Mouse (Mus musculus): ENCODE data around the gene Tbcel. TPM values are rescaled to one million over a fixed set of nuclear protein-coding genes. Genes with fewer than 3 reads are reported as not detected.

Gene Tbcel
- polyA plus RNA-seq, 1 experiment from 2014 or later = 10.7 TPM

DNA sequence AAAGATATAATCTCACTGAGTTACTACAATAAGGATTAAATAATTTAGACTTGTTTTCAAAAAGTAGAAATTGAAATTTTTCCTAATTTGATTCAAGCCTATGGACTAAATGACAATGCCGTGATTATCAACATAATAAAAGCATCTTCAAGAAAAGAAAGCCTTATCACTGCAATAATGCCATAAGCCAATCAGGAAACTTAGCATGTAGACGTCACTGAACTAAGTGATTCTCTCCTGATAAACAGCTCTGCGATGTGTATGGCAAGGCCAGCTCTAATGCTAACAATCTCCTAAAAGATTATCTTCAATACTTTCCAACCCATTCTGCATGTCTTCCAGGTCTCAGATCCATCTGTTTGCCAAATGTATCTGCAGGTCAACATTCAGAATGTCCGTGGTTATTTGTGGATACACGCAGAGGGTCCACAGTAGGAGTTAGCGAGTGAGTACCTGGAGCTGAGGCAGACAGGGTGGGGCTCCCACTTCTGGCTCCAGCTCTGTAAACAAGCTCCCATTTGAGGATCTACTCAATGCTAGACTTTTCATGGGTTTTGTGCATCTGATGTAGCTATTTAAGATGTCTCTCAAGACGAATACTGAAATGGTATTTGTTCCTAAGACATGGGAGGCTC lies 44.9 kb downstream of the Tbcel start:
- H3K36me3 ChIP-seq = peaks cover 18% of the 10 kb centered on the region
- H3K27me3 ChIP-seq (replicated peaks) = no peaks in the 10 kb centered on the region
- 39% methylated on average over 7 of the region's 7 CpGs for WGBS (ENCODE audit: insufficient replicate concordance)
- ATAC-seq = peak; percentile 44
- peak overlapping the region; percentile 67 for H3K9ac ChIP-seq
- H3K27ac ChIP-seq = peak overlapping the region; percentile 93
- no peaks in the 10 kb centered on the region for H3K9me3 ChIP-seq (replicated peaks)
- peak overlapping the region; percentile 42 for H3K4me3 ChIP-seq
- peak overlapping the region; percentile 61 for H3K4me2 ChIP-seq
- H3K4me1 ChIP-seq = peaks cover 86% of the 10 kb centered on the region

DNA sequence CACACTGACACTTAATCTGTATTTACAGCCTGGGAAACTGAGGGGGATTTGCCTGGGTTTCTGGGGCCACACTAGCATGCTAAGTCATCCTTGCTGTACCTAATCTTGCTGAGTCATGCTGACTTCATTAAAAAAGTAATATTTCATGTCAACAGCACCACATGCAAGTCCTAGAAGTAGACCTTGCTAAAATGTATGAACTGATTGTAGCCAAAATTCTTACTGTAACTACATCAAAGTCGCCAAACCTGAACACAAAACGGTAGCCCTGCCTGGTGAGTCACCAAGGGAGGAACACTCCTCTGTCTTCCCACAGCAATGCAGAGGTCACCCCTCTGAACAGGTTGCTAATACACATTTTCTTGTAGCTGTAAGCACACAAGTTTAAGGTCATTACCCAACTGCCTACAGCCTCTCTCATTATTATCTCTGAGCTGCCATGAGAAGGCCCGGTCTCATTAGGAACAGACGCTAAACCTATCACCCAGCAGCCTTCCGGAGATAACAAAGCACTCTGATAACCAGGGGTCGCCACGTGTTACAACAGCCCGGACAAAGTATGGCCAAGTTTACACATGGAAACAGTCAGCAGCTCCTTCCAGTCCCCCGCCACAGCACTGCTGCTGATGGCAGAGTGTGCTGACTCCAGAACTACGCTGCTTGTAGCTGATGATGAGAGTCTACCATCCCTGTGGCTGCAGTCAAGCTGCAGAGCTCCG lies 46.1 kb downstream of the Tbcel start:
- Histone ChIP-seq H3K4me1 (peaks cover 86% of the 10 kb centered on the region), H3K4me3 (peak overlapping the region; percentile 60), H3K27ac (peak overlapping the region; percentile 98), H3K36me3 (peaks cover 22% of the 10 kb centered on the region), H3K27me3 (replicated peaks) (no peaks in the 10 kb centered on the region), H3K4me2 (peak overlapping the region; percentile 86), H3K9me3 (replicated peaks) (no peaks in the 10 kb centered on the region), H3K9ac (peak overlapping the region; percentile 78)
- ATAC-seq = peak; percentile 82
- WGBS (ENCODE audit: insufficient replicate concordance) = 7% methylated on average over 11 of the region's 11 CpGs

DNA sequence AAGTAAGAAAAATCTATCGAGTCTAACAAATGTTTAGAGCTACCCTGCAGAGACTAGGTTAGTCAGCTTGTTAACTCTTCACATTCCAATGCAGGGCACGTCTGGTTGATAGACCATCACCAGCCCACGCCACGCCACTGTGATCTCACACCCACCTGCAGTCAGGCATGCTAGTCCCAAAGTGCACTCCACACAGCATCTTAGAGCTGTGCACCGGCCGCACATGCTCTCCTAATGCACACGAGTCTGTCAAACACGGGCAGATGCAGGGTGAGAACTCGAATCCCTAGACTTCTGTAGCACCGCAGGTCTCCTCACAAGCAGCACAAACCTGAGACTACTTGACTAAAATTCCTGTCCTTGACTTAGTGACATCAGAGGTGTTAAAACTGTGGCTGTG lies 47.3 kb downstream of the Tbcel start:
- H3K4me3 ChIP-seq = peak overlapping the region; percentile 60
- H3K36me3 ChIP-seq = peaks cover 28% of the 10 kb centered on the region
- H3K27ac ChIP-seq = peak overlapping the region; percentile 98
- H3K27me3 ChIP-seq (replicated peaks) = no peaks in the 10 kb centered on the region
- peak overlapping the region; percentile 78 for H3K9ac ChIP-seq
- ATAC-seq = no peak
- no peaks in the 10 kb centered on the region for H3K9me3 ChIP-seq (replicated peaks)
- 74% methylated on average over 10 of the region's 10 CpGs for WGBS (ENCODE audit: insufficient replicate concordance)
- H3K4me1 ChIP-seq = peaks cover 78% of the 10 kb centered on the region
- H3K4me2 ChIP-seq = peak overlapping the region; percentile 86

DNA sequence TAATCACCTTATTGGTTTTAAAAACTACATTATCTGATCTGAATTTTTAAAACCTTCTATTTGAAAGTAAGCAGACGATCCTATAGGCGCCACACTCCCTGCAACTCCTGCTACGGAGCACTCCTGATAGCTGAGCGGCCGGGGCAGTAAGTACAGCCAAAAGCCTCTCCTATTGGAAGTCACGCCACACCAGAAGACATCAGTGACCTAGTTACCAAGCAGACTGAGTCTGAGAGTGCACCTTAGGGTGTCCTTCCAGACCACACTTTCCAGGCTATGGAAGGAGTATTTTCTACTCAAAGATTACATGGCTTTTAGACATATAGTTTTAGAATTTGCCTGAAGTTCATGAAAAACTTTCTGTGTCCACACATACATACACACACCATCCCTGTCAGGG lies 47.9 kb downstream of the Tbcel start:
- no peak for ATAC-seq
- Histone ChIP-seq H3K27me3 (replicated peaks) (no peaks in the 10 kb centered on the region), H3K9ac (peak overlapping the region; percentile 78), H3K27ac (peak overlapping the region; percentile 98), H3K4me3 (peak overlapping the region; percentile 60), H3K9me3 (replicated peaks) (no peaks in the 10 kb centered on the region), H3K36me3 (peaks cover 32% of the 10 kb centered on the region), H3K4me1 (peaks cover 80% of the 10 kb centered on the region), H3K4me2 (peak overlapping the region; percentile 86)
- 77% methylated on average over 6 of the region's 6 CpGs for WGBS (ENCODE audit: insufficient replicate concordance)

DNA sequence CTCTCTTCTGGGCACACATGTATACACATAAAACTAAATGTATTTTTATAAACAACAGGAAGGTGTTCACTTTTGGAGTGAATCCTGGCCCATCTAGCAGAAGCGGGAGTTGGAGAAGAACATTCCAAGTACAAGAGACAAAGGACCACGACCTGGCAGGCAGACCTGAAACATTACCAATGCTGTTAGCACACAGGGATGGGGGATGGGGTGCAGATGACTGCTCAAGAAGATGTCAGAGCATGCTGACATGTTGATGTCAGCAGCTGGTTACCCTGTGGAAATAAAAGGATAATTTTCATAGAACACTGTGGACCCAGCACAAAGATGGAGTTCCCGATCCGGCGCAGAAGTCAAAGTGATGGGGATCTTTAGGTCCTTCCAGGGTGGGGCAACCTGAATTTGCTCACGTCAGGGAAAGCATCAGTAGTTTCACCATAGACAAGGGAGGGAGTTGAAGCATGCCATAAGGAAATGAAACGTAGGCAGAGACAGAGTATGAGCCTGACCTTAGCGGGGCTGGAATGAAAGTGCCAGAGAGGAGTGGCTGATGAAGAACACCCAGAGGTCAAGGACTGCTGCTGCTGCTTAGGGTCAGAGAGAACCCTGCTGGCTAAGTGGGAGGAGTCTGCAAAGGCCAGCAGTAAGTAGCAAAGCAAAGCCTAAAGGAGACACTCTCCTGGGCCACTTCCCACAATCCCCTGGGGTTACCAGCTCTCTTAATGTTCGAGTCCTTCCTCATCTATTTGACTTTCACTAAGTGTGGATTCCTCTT lies 48.7 kb downstream of the Tbcel start:
- WGBS (ENCODE audit: insufficient replicate concordance) = 72% methylated on average over 9 of the region's 9 CpGs
- Histone ChIP-seq H3K4me3 (peak overlapping the region; percentile 60), H3K9me3 (replicated peaks) (no peaks in the 10 kb centered on the region), H3K27ac (peak overlapping the region; percentile 98; the same call in 1 of the 2 replicates), H3K4me1 (peaks cover 75% of the 10 kb centered on the region), H3K36me3 (peaks cover 31% of the 10 kb centered on the region), H3K27me3 (replicated peaks) (no peaks in the 10 kb centered on the region), H3K4me2 (peak overlapping the region; percentile 86), H3K9ac (peak overlapping the region; percentile 78)
- no peak for ATAC-seq

DNA sequence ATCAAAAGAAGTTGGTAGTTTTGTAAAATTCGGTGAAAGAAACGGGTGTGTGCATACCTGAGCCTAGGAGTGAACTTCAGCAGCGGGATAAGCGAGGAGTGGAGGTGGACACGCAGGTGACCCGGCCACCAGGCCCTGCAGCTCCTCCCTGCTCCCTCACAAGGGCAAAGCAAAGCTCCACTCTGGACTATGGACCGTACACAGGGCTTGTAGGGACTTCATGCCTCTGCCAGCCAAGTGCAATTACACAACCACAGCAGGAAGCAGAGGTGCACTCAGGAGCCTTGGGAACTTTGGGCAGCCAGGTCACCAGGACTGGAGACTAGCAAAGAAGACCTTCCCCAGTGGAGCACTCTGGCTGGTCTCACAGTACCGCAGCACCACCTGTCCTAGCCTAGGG lies 50.1 kb downstream of the Tbcel start:
- H3K9ac ChIP-seq = no peak overlapping the region
- H3K4me3 ChIP-seq = no peak overlapping the region
- H3K27ac ChIP-seq = no peak overlapping the region; the same call in 1 of the 2 replicates
- no peaks in the 10 kb centered on the region for H3K27me3 ChIP-seq (replicated peaks)
- WGBS (ENCODE audit: insufficient replicate concordance) = 71% methylated on average over 8 of the region's 8 CpGs
- no peaks in the 10 kb centered on the region for H3K9me3 ChIP-seq (replicated peaks)
- peaks cover 31% of the 10 kb centered on the region for H3K36me3 ChIP-seq
- ATAC-seq = no peak
- H3K4me2 ChIP-seq = no peak overlapping the region
- H3K4me1 ChIP-seq = peaks cover 75% of the 10 kb centered on the region

DNA sequence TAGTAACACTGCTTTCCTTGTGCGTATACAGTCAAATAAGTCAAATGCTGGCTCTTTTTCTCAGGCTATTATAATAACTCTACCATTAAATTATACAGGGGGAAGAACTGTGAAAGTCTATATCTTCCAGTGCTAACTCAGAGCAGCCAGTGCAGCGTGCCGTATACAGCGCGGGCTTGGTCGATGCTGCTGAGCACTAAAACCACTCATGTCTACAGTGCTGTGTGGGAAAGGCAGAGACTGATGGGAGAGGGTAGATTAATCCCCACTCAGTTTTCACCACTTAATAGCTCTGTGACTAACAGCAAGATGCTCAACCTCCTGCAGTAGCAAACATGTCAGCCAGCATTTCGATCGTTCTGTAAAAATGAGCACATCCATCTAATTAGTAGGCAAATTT lies 53.2 kb downstream of the Tbcel start:
- no peak overlapping the region for H3K4me2 ChIP-seq
- H3K27ac ChIP-seq = no peak overlapping the region
- WGBS (ENCODE audit: insufficient replicate concordance) = 94% methylated on average over 8 of the region's 8 CpGs
- H3K9me3 ChIP-seq (replicated peaks) = no peaks in the 10 kb centered on the region
- H3K4me3 ChIP-seq = no peak overlapping the region
- H3K27me3 ChIP-seq (replicated peaks) = no peaks in the 10 kb centered on the region
- peaks cover 47% of the 10 kb centered on the region for H3K4me1 ChIP-seq
- ATAC-seq = no peak
- no peak overlapping the region for H3K9ac ChIP-seq
- H3K36me3 ChIP-seq = peaks cover 57% of the 10 kb centered on the region

DNA sequence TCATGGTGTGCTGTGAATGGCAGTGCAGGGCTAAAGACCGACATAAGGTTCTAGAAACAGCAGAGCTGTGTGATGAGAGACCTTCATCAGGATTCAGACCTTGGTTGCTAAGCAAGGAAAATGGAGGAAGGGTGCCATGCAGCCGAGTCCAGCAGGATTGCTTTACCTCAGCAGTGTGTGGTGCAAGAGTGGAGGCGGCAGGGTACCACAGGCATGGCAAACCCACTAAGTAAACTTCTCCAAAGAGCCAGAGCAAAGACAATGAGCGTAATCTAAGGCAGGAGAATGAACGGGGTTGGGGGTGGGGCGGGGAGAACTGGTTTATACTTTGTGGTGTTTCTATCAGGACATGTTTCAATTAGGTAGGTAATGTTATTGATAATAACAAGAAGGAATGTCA lies 58.6 kb downstream of the Tbcel start:
- 80% methylated on average over 6 of the region's 6 CpGs for WGBS (ENCODE audit: insufficient replicate concordance)
- no peaks in the 10 kb centered on the region for H3K9me3 ChIP-seq (replicated peaks)
- no peak for ATAC-seq
- H3K36me3 ChIP-seq = peaks cover 76% of the 10 kb centered on the region
- H3K4me1 ChIP-seq = peaks cover 19% of the 10 kb centered on the region
- no peak overlapping the region for H3K4me3 ChIP-seq
- H3K27ac ChIP-seq = no peak overlapping the region
- H3K9ac ChIP-seq = no peak overlapping the region
- no peaks in the 10 kb centered on the region for H3K27me3 ChIP-seq (replicated peaks)
- no peak overlapping the region for H3K4me2 ChIP-seq

DNA sequence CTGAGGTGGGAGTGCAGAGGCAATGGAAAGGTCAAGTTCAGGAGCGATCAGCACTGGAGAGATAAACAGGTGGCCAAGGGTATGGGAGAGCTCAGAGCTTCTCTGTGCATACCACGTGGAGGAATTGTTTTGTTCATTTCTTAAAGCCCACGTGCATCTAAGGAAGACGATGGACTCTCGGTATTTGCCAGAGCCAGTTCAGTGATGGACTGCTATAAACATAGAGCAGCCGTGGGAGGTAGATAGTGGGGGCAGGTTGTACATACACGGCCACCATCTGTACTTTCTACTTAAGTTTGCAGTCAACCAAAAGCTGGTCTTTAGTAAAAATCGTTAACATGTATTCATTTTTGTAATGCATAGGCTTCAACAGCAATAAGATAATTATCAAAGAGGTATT lies 65.5 kb downstream of the Tbcel start:
- no peak for ATAC-seq
- Histone ChIP-seq H3K9me3 (replicated peaks) (no peaks in the 10 kb centered on the region), H3K4me1 (peaks cover 17% of the 10 kb centered on the region), H3K36me3 (peaks cover 95% of the 10 kb centered on the region), H3K9ac (no peak overlapping the region), H3K4me3 (no peak overlapping the region), H3K27me3 (replicated peaks) (no peaks in the 10 kb centered on the region), H3K4me2 (no peak overlapping the region), H3K27ac (no peak overlapping the region)
- WGBS (ENCODE audit: insufficient replicate concordance) = 88% methylated on average over 8 of the region's 8 CpGs

DNA sequence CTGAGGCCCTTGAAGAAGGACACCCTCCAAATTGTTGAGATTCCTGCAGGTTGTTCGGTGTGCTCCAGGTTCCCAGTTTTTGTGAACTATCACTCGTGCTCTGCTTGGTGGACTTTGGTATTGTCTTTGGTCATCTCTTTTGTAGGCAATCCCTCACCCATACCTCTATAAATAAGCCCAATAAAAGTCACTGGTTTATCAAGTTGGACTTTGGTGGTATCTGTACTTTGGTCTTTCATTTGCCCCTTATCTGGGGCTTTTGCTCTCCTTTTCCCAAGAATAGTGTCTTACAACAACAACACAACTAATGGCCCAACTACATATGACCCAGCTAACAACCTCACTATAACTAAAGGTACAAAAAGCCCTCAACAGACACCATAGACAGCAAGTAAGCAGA lies 66.4 kb downstream of the Tbcel start:
- peaks cover 97% of the 10 kb centered on the region for H3K36me3 ChIP-seq
- ATAC-seq = no peak

DNA sequence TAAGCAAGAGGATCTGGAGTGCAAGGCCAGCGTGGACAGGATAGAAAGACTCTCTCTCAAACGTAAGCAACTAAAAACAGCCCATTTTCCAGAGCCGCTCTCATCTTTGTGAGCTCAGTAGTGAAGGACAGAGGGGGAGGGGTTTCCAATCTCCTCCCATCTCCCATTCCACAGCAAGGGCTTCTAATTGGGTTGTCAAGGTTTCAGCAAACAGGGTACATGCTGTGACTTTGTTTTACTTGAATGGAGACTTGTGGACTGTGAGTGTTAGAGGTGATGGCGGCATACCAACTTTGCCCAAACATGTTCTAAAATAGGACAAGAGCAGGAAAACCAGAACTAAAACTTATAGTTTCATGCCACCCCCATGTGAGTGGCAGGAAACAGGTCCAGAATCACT lies 68.2 kb downstream of the Tbcel start:
- H3K36me3 ChIP-seq = peaks cover 97% of the 10 kb centered on the region

More for the DNA sequence above, 66.4 kb downstream of the Tbcel start:
- no peaks in the 10 kb centered on the region for H3K9me3 ChIP-seq (replicated peaks)
- no peak overlapping the region for H3K4me3 ChIP-seq
- peaks cover 26% of the 10 kb centered on the region for H3K4me1 ChIP-seq
- no peaks in the 10 kb centered on the region for H3K27me3 ChIP-seq (replicated peaks)
- H3K9ac ChIP-seq = no peak overlapping the region
- WGBS (ENCODE audit: insufficient replicate concordance) = 85% methylated on average over 2 of the region's 2 CpGs
- H3K4me2 ChIP-seq = no peak overlapping the region
- H3K27ac ChIP-seq = no peak overlapping the region

DNA sequence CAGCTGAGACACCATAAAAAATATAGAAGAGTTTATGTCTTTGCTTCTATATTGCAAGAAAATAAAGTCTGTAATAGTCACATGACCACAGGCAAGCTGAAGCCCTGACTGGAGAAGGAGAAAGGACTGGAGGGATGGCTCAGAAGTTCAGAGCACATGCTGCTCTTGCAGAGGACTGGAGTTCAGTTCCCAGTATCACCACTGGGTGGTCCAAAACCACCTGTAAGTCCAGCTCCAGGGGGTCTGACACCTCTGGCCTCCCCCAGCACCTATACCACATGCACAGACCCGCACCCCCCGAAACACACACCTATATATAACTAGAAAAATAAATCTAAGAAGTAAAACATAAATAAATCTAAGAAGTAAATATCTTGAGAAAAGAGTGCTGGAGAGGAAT lies 75.5 kb downstream of the Tbcel start:
- H3K4me1 ChIP-seq = peaks cover 32% of the 10 kb centered on the region
- no peak for ATAC-seq
- no peaks in the 10 kb centered on the region for H3K9me3 ChIP-seq (replicated peaks)
- H3K27ac ChIP-seq = no peak overlapping the region
- peaks cover 94% of the 10 kb centered on the region for H3K36me3 ChIP-seq
- H3K4me3 ChIP-seq = no peak overlapping the region
- no peak overlapping the region for H3K4me2 ChIP-seq
- no peaks in the 10 kb centered on the region for H3K27me3 ChIP-seq (replicated peaks)
- 76% methylated on average over 2 of the region's 2 CpGs for WGBS (ENCODE audit: insufficient replicate concordance)
- no peak overlapping the region for H3K9ac ChIP-seq

More for the DNA sequence above, 68.2 kb downstream of the Tbcel start:
- Histone ChIP-seq H3K27ac (no peak overlapping the region), H3K9ac (no peak overlapping the region), H3K4me2 (no peak overlapping the region), H3K4me3 (no peak overlapping the region), H3K4me1 (peaks cover 33% of the 10 kb centered on the region), H3K9me3 (replicated peaks) (no peaks in the 10 kb centered on the region), H3K27me3 (replicated peaks) (no peaks in the 10 kb centered on the region)
- ATAC-seq = no peak
- 70% methylated on average over 4 of the region's 4 CpGs for WGBS (ENCODE audit: insufficient replicate concordance)
